Mouse (Mus musculus) thymus, postnatal 36 days (tissue): Measurements from ENCODE around the gene Pgpep1.

Experiments used
- DNase-seq, 2 experiments: peaks; one replicate each; pipeline ENCODE4 v3.0.0; 2022; ENCODE audit warnings: mixed read lengths in 2 of 2

Gene Pgpep1

GRCm38 (mm10) chr8:70607898-70608748, 52.1 kb downstream of the Pgpep1 start:
- peak; percentile 53 to 64 for DNase-seq

GRCm38 (mm10) chr8:70607603-70607897, 52.6 kb downstream of the Pgpep1 start:
- DNase-seq: peak in 1 of 2 experiments; percentile 40

GRCm38 (mm10) chr8:70606780-70607602, 53.2 kb downstream of the Pgpep1 start:
- DNase-seq: peak in 1 of 2 experiments; percentile 25

- peak in 1 of 2 experiments; percentile 10 for DNase-seq
Observed at GRCm38 (mm10) chr8:70605871-70606779, 54.1 kb downstream of the Pgpep1 start.

GRCm38 (mm10) chr8:70604558-70604957, 55.6 kb downstream of the Pgpep1 start:
- DNase-seq: peak in 1 of 2 experiments; percentile 5

- DNase-seq: peak in 1 of 2 experiments; percentile 7
Observed at GRCm38 (mm10) chr8:70602139-70602811, 57.9 kb downstream of the Pgpep1 start.

- DNase-seq: peak; percentile 56 to 77
Observed at GRCm38 (mm10) chr8:70601271-70601649, 58.9 kb downstream of the Pgpep1 start.

- no peak for DNase-seq
Observed at GRCm38 (mm10) chr8:70600473-70601270, 59.5 kb downstream of the Pgpep1 start.

- DNase-seq: no peak
Observed at GRCm38 (mm10) chr8:70599507-70600290, 60.5 kb downstream of the Pgpep1 start.

GRCm38 (mm10) chr8:70598722-70599121, 61.5 kb downstream of the Pgpep1 start:
- no peak for DNase-seq

GRCm38 (mm10) chr8:70598283-70598682, 61.9 kb downstream of the Pgpep1 start:
- no peak for DNase-seq

GRCm38 (mm10) chr8:70597417-70598272, 62.5 kb downstream of the Pgpep1 start:
- DNase-seq: no peak

GRCm38 (mm10) chr8:70596775-70597416, 63.3 kb downstream of the Pgpep1 start:
- DNase-seq: peak; percentile 55 to 63
